Mouse (Mus musculus) c-Kit-positive CD71-positive TER-119-positive erythroid progenitor cells, embryonic 14.5 days (primary cell): Measurements from ENCODE around the gene Tulp2.
"Not testable (repeated sequence)": the region's sequence is repeated elsewhere in the genome, so short reads cannot be mapped to it uniquely, and the experiment has no call there.

Experiments used
- DNase-seq: peaks from one replicate; pipeline ENCODE4 v3.0.0-alpha.2; 2013; ENCODE audit warnings: low spot score

Tulp2 gene

GRCm38 (mm10) chr7:45487861-45488292, 6.2 kb downstream of the Tulp2 start:
- DNase-seq, result no peak

- no peak for DNase-seq
Measured at GRCm38 (mm10) chr7:45488293-45489204, 6.9 kb downstream of the Tulp2 start, which contains the start of gene Dhdh. TSS of gene Dhdh (minus strand) at chr7:45488805.

- peak; percentile 59 for DNase-seq
Measured at GRCm38 (mm10) chr7:45489578-45489977, 7.9 kb downstream of the Tulp2 start.

GRCm38 (mm10) chr7:45490822-45491221, 9.1 kb downstream of the Tulp2 start:
- DNase-seq, result no peak

GRCm38 (mm10) chr7:45491264-45491663, 9.6 kb downstream of the Tulp2 start:
- no peak for DNase-seq

- no peak for DNase-seq
Measured at GRCm38 (mm10) chr7:45492225-45492844, 10.7 kb downstream of the Tulp2 start.

GRCm38 (mm10) chr7:45492951-45493350, 11.3 kb downstream of the Tulp2 start:
- DNase-seq, result no peak

- DNase-seq, result no peak
Measured at GRCm38 (mm10) chr7:45494548-45494947, 12.9 kb downstream of the Tulp2 start.

GRCm38 (mm10) chr7:45498427-45498826, 16.8 kb downstream of the Tulp2 start:
- no peak for DNase-seq

- DNase-seq, result no peak
Measured at GRCm38 (mm10) chr7:45507583-45507982, 25.9 kb downstream of the Tulp2 start.

GRCm38 (mm10) chr7:45508561-45508960, 26.9 kb downstream of the Tulp2 start:
- DNase-seq, result peak; percentile 90

- peak; percentile 52 for DNase-seq
Measured at GRCm38 (mm10) chr7:45509181-45509882, 27.7 kb downstream of the Tulp2 start.

- DNase-seq, result peak; percentile 93
Measured at GRCm38 (mm10) chr7:45509912-45510787, 28.5 kb downstream of the Tulp2 start, which contains the start of gene Nucb1. TSS of gene Nucb1 (minus strand) at chr7:45510406.

- no peak for DNase-seq
Measured at GRCm38 (mm10) chr7:45514411-45514810, 32.7 kb downstream of the Tulp2 start.

- DNase-seq, result peak; percentile 83
Measured at GRCm38 (mm10) chr7:45515436-45515835, 33.8 kb downstream of the Tulp2 start.

- DNase-seq, result not testable (repeated sequence)
Measured at GRCm38 (mm10) chr7:45516846-45517245, 35.2 kb downstream of the Tulp2 start.

GRCm38 (mm10) chr7:45518618-45519017, 36.9 kb downstream of the Tulp2 start:
- no peak for DNase-seq

- DNase-seq, result no peak
Measured at GRCm38 (mm10) chr7:45519345-45520120, 37.9 kb downstream of the Tulp2 start.

GRCm38 (mm10) chr7:45520605-45521004, 38.9 kb downstream of the Tulp2 start:
- DNase-seq, result no peak

- peak; percentile 78 for DNase-seq
Measured at GRCm38 (mm10) chr7:45521728-45522184, 40.1 kb downstream of the Tulp2 start.
